Mouse (Mus musculus): ENCODE measurements at regions not wholly inside any gene's neighbourhood (a gene's known extent, or its start where the extent isn't known, plus 50 kb on each side); places are given as distances from the start of the nearest gene placed in this dataset.

DNA sequence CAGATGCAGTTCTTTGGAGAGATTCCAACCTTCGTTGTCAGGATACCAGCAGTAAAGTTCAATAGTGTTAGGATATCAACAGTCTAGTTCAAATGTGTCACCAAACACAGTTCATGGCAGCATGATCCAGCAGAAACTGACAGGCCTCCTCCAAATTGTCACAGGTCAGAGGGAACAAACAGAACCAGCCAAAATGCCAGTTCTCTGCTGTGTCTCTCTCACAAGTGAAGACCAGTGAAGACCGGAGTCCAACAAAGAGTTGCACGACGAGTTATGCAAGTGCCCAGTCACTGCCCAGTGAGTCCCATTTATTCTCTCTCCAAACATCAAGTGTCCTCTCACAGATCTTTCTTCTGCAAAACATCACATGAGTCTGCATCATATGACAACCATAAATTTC is 293.4 kb upstream of the Sstr1 start:
- TF ChIP-seq CTCF (IDR thresholded peaks at IDR 0.05; ENCODE audit: low read depth) (no peak), EP300 (IDR thresholded peaks at IDR 0.05; ENCODE audit: low read depth) (no peak)
